Mouse (Mus musculus): Measurements from ENCODE around the gene Wdr73. TPM values are rescaled to one million over a fixed set of nuclear protein-coding genes. Genes with fewer than 3 reads are reported as not detected.

Wdr73 gene
- polyA plus RNA-seq, 1 experiment from 2014 or later = 41.4 TPM

GRCm38 (mm10) chr7:80843910-80844640 is 57.0 kb downstream of the Wdr73 start:
- Histone ChIP-seq H3K36me3 (ENCODE audit: control insufficient read depth, insufficient read depth, low read length) (no peaks in the 10 kb centered on the region), H3K9me3 (ENCODE audit: control insufficient read depth, low read length) (no peaks in the 10 kb centered on the region), H3K4me1 (replicated peaks; ENCODE audit: control insufficient read depth, insufficient read depth, low read length) (no peaks in the 10 kb centered on the region), H3K27me3 (ENCODE audit: control insufficient read depth, insufficient read depth, low read length) (no peaks in the 10 kb centered on the region), H3K27ac (ENCODE audit: low read depth, low read length) (no peak overlapping the region), H3K9ac (ENCODE audit: low read depth, low read length) (no peak overlapping the region), H3K4me2 (replicated peaks; ENCODE audit: low read depth, low read length) (no peak overlapping the region), H3K4me3 (ENCODE audit: low read depth, low read length) (no peak overlapping the region)
- WGBS = 89% methylated on average over 8 of the region's 8 CpGs
- DNase-seq (ENCODE audit: low spot score) (no peak), ATAC-seq (ENCODE audit: low FRiP score) (no peak)

- no peak overlapping the region for H3K4me2 ChIP-seq (replicated peaks; ENCODE audit: low read depth, low read length)
- H3K9me3 ChIP-seq (ENCODE audit: control insufficient read depth, low read length) = no peaks in the 10 kb centered on the region
- no peaks in the 10 kb centered on the region for H3K36me3 ChIP-seq (ENCODE audit: control insufficient read depth, insufficient read depth, low read length)
- no peak overlapping the region for H3K9ac ChIP-seq (ENCODE audit: low read depth, low read length)
- no peak overlapping the region for H3K4me3 ChIP-seq (ENCODE audit: low read depth, low read length)
- no peaks in the 10 kb centered on the region for H3K4me1 ChIP-seq (replicated peaks; ENCODE audit: control insufficient read depth, insufficient read depth, low read length)
- no peak overlapping the region for H3K27ac ChIP-seq (ENCODE audit: low read depth, low read length)
- WGBS = 79% methylated on average over 1 of the region's 1 CpGs
- no peaks in the 10 kb centered on the region for H3K27me3 ChIP-seq (ENCODE audit: control insufficient read depth, insufficient read depth, low read length)
- ATAC-seq (ENCODE audit: low FRiP score) = no peak
- no peak for DNase-seq (ENCODE audit: low spot score)
Measured at GRCm38 (mm10) chr7:80843176-80843575, 57.9 kb downstream of the Wdr73 start.

GRCm38 (mm10) chr7:80842132-80842531 is 58.9 kb downstream of the Wdr73 start:
- Histone ChIP-seq H3K4me3 (ENCODE audit: low read depth, low read length) (no peak overlapping the region), H3K27ac (ENCODE audit: low read depth, low read length) (no peak overlapping the region), H3K9ac (ENCODE audit: low read depth, low read length) (no peak overlapping the region), H3K36me3 (ENCODE audit: control insufficient read depth, insufficient read depth, low read length) (no peaks in the 10 kb centered on the region), H3K9me3 (ENCODE audit: control insufficient read depth, low read length) (no peaks in the 10 kb centered on the region), H3K4me1 (replicated peaks; ENCODE audit: control insufficient read depth, insufficient read depth, low read length) (no peaks in the 10 kb centered on the region), H3K4me2 (replicated peaks; ENCODE audit: low read depth, low read length) (no peak overlapping the region), H3K27me3 (ENCODE audit: control insufficient read depth, insufficient read depth, low read length) (no peaks in the 10 kb centered on the region)
- no peak for DNase-seq (ENCODE audit: low spot score)
- WGBS = 82% methylated on average over 5 of the region's 5 CpGs
- ATAC-seq (ENCODE audit: low FRiP score) = no peak

GRCm38 (mm10) chr7:80840937-80841336 is 60.1 kb downstream of the Wdr73 start:
- Histone ChIP-seq H3K4me3 (ENCODE audit: low read depth, low read length) (no peak overlapping the region), H3K4me2 (replicated peaks; ENCODE audit: low read depth, low read length) (no peak overlapping the region), H3K27ac (ENCODE audit: low read depth, low read length) (no peak overlapping the region), H3K27me3 (ENCODE audit: control insufficient read depth, insufficient read depth, low read length) (no peaks in the 10 kb centered on the region), H3K4me1 (replicated peaks; ENCODE audit: control insufficient read depth, insufficient read depth, low read length) (no peaks in the 10 kb centered on the region), H3K9me3 (ENCODE audit: control insufficient read depth, low read length) (no peaks in the 10 kb centered on the region), H3K36me3 (ENCODE audit: control insufficient read depth, insufficient read depth, low read length) (no peaks in the 10 kb centered on the region), H3K9ac (ENCODE audit: low read depth, low read length) (no peak overlapping the region)
- ATAC-seq (ENCODE audit: low FRiP score) (no peak), DNase-seq (ENCODE audit: low spot score) (no peak)
- WGBS = 84% methylated on average over 4 of the region's 4 CpGs

Other genes starting within 250 kb of the Wdr73 start
- 9.9 and 11.1 TPM in 2 replicates for gene Crtc3, start 212.4 kb downstream of the Wdr73 start, polyA plus RNA-seq (2014; fragmentation: Nextera tagmentation; extraction: Ambion mirVana)
- gene Iqgap1, start 75.3 kb downstream of the Wdr73 start, polyA plus RNA-seq (2014; fragmentation: Nextera tagmentation; extraction: Ambion mirVana) = 27.1 and 29.1 TPM in 2 replicates
- 4.5 and 4.8 TPM in 2 replicates for gene Zscan2, start 40.3 kb downstream of the Wdr73 start, polyA plus RNA-seq (2014; fragmentation: Nextera tagmentation; extraction: Ambion mirVana)
- gene Nmb, start 3.8 kb upstream of the Wdr73 start, polyA plus RNA-seq (2014; fragmentation: Nextera tagmentation; extraction: Ambion mirVana) = 6.7 and 7.0 TPM in 2 replicates
- 212 and 221 TPM in 2 replicates for gene Sec11a, start 46.5 kb upstream of the Wdr73 start, polyA plus RNA-seq (2014; fragmentation: Nextera tagmentation; extraction: Ambion mirVana)
- gene Zfp592, start 92.4 kb upstream of the Wdr73 start, polyA plus RNA-seq (2014; fragmentation: Nextera tagmentation; extraction: Ambion mirVana) = 11.4 and 12.2 TPM in 2 replicates
- gene Alpk3, start 156.3 kb upstream of the Wdr73 start, polyA plus RNA-seq (2014; fragmentation: Nextera tagmentation; extraction: Ambion mirVana) = 0.13 and 0.14 TPM in 2 replicates
- 0.06 TPM in 1 of 2 replicates, not detected in the other for gene Slc28a1, start 213.5 kb upstream of the Wdr73 start, polyA plus RNA-seq (2014; fragmentation: Nextera tagmentation; extraction: Ambion mirVana)